Mouse (Mus musculus) neutrophil, adult 5-6 weeks (primary cell): ENCODE measurements at regions not wholly inside any gene's neighbourhood (a gene's known extent, or its start where the extent isn't known, plus 50 kb on each side); places are given as distances from the start of the nearest gene placed in this dataset.

Experiments
- ATAC-seq: fragments of 151-379, 151-347 bp; 2 replicates; pipeline ENCODE4 v1.8.0; 2017; ENCODE audit warnings: mild to moderate bottlenecking, moderate TSS enrichment; ENCODE audit not compliant: insufficient number of reproducible peaks, poor library complexity, low FRiP score, severe bottlenecking; ENCODE audit errors: extremely low read depth

- no peak for ATAC-seq
Observed at GRCm38 (mm10) chr2:30743976-30744620, 59.4 kb downstream of the 1700001O22Rik start.

DNA sequence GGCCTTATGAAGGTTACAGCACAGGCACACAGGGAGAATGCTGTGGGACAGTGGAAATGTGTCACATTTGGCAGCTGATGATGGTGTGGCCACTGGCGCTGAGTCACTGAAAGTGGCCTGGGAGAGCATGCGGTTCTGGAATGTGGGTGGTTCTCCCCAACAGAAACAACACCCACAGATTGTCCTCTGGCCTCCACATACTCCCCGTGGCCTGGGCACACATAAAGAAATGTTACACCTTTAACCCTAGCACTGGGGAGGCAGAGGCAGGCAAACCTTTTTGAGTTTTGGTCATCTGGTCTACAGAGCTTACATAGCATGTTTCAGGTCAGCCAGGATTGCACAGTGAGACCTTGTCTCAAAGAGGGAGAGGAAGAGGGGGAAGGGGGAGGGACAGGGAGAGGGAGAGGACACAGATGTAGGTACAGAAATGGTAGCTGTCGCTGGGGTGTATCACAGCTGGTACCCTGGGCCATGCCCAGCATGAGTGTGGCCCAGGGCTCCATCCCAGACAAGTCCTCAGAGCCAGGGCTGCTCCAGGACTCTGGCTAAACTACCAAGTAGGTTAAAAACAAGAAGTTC lies 60.1 kb downstream of the 1700001O22Rik start:
- no peak for ATAC-seq

DNA sequence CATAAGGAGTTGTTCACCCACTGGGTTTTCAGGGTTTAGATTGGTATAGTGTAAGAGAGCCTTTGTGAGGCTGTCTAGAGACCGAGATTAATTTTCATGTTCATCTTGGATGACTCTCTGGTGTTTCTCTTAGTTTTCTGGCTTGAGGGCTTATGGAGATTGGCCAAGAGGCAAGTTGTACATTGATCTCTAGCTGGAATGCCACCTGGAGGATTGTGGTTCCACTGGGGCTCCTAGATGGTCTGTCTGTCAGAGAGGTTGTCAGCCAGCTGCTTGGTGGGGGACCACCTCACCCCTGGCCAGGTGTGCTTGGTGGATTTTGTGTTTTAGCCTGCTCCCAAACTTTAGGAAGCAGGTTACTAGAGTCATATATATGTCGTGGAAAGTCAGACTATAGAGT lies 62.0 kb downstream of the 1700001O22Rik start:
- no peak for ATAC-seq

GRCm38 (mm10) chr2:30737759-30738158 lies 65.7 kb downstream of the 1700001O22Rik start:
- ATAC-seq = no peak

- ATAC-seq = no peak
Observed at GRCm38 (mm10) chr2:30736705-30737104, 66.8 kb downstream of the 1700001O22Rik start.

DNA sequence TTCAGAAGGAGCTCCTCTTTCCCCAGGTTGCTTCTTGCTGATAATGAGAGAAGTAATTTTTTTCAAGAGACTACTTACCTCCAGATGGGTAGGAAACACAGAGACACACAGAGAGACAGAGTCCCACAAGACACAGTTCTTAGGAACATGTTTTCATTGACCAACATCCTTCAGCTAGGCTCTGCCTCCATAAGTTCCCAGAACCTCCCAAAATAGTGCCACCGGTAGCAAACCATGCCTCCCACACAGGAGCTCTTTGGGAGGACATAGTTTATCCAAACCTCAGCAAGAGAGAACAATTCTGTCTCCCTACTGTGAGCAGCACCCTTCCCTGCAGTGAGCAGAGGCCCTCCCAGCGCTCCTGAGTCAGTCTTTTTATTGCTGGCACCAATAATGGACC lies 67.2 kb downstream of the 1700001O22Rik start:
- ATAC-seq = no peak

DNA sequence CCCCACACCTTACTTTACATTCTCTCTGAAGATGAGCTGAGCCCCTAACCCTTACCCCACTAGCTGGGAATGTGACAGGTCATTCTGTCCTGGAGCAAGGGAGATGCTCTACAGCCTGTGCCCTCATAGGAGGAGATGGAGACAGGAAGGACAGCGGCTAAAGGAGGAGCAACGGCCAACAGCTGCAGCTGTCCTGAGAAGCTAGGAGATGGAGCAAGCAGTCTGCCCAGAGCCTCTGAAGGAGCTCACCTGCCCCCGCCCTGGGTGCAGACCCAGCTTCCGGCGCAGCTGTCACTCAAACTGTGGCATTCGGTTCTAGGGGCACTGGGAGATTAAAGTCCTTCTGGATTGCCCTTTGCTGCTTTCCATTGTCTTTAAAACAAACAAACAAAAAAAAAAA lies 69.6 kb downstream of the 1700001O22Rik start:
- no peak for ATAC-seq

DNA sequence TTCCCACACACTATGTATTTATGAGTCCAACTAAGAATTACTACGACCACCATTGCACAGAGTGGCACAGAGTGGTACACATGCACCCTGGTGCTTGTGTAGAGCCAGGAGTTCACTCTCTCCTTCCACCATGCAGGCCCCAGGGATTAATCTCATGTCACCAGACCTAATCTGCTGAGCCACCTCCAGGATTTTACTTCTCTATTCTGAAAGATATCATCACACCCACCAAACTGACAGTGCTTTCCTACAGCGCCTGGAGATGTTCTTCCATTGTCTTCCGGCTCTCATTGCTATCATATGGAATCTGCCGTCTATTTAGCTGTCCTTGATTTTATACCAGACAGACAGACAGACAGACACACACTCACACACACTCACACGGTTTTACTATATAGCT lies 71.6 kb downstream of the 1700001O22Rik start:
- ATAC-seq = no peak

DNA sequence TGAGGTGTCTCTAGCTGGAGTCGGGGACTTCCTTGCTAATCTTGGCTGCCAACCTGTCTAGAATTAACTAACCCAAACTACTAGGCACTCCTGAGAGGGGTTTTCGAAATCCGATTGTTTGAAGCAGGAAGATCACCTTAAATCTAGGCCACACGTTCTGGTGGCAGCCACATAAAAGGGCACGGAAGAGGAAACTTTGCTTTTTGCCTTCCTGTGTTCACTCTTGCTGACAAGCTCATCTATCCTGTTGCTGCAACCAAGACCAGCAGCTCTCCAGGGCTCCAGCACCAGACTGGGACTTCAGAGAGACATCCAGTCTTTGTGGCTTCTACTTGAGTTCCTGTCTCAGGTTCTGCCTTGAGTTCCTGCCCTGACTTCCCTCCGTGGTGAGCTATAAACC lies 75.5 kb downstream of the 1700001O22Rik start:
- ATAC-seq = no peak

- no peak for ATAC-seq
Observed at GRCm38 (mm10) chr2:30725601-30726489, 77.6 kb downstream of the 1700001O22Rik start.

- ATAC-seq = no peak
Observed at GRCm38 (mm10) chr2:30725186-30725585, 78.3 kb downstream of the 1700001O22Rik start.

DNA sequence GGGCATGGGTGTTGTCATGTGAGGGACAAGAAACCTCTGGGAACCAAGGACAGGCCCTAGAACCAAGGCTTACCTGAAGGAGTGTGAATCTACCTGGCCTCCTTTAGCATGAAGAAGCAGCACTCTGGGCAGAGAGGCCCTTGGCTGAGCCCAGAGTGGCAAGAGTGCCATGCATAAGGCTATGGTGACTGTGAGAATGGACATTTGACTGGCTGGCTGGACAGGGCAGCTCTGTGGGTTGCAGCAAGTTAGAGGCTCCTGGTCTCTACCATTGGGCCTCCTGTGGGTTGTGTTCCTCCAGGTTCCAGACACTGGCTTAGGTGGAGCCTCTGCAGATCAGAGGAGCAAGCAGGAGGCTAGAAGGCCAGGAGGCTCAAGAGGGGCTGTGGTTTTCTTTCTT lies 78.9 kb downstream of the 1700001O22Rik start:
- no peak for ATAC-seq

DNA sequence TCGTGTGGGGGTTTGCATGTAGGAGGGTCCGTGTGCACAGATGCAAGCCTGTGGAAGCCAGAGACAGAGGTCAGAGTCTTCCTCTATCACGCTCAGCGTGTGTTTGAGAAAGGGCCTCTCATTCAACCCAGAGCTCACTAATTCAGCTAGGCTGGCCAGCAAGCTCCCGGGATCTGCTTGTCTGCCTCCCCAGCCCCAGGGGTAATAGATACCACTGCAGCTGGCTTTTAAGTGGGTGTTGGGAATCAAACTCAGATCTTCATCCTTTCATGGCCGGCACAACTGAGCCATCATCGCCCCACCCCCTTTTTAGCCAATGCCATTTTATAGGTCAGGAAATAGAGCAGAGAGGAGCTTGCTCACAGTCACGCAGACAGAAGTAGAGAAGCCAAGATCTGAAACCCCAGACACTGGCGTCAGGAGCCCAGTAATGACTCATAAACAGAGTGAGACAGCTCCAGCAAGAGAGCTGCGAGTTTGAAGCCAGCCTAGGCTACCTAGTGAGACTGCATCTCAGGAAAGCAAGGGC lies 80.3 kb downstream of the 1700001O22Rik start:
- no peak for ATAC-seq

DNA sequence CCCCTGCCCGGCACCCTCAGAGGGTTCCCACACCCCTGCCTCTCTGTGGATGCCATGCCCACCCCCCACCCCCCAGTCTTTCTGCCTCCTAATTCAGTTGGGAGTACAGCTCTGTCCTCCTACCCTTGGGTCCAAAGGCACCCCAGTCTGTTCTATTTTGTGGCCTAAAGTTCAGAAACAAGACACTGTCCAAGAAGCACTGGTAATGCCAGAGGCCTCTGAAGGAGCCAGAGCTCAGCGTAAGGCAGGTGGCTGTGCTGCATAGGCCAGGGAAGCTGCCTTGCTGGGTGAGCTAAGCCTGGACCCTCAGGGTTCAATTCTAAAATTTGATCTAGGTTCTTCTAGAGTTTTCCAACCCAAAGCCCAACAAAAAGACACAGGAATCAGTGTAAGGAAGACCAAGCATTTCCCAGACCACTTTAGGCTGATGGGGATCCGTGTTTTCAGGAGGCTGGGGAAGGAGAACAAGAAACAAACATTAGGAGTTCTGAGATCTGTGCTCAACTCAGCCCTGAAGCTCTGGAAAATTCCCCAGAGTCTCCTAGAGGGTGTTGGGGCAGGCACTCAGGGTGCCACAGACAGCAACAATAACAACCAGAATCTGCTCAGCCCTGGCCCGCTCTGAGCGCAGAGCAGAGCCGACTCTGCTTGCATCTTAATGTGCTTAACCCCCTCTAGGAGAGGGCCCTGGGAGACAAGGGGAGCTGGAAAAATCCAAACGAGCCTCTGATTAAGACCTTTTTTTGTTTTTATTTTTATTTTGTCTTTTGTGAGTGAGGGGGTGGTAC lies 81.0 kb downstream of the 1700001O22Rik start:
- no peak for ATAC-seq

GRCm38 (mm10) chr2:30721473-30722262 lies 81.8 kb downstream of the 1700001O22Rik start:
- ATAC-seq = no peak

GRCm38 (mm10) chr2:30721048-30721461 lies 82.4 kb downstream of the 1700001O22Rik start:
- ATAC-seq = no peak

DNA sequence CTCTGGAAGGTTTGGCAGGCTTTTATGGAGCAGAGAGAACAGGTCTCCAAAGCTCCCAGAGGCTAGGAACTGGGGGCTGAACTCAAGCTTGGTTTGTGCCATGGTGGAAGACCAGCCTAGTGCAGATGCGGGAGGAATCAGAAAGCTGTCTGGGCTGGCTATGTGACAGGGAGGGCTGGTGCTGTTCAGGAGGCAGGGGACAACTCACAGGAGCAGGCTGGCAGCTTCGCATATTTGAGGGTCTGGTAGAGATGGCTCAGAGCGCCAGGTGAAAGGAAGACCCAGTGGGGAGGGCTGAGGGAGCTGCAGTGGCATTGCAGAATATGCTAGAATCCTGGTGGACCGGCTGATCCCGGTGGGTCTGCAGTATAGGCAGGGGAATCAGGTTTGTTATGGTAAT lies 83.2 kb downstream of the 1700001O22Rik start:
- ATAC-seq = no peak

DNA sequence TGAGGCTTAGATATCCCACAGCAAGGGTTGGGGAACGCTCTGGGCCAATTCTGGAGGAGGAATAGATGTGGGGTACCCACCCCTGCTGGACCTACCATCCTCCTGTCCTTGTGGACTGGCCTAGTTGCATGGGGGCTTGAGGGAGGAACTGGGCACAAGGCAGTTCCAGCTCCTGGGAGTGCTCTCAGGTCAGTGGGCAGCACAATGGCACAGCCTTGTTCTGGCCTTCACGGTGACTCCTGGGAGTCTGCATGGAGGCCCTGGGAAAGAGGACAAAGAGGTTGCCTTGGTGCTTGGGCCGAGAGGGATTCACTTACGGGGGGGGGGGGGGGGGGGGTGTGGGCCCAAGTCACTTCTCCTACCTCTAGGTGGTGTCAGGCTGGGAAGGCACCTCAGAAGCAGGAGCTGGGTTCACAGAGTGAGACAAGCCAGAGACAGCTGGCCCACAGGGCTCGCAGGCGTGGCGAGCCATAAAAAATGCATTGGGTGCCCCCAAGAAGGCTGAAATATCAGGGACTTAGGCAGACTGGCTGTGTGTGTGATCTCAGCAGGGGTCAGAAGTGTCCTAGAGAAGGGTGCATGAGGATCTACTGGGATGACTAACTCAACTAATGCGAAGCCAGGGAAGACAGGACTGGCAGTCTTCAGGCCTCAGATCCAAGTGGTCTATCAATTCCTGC lies 83.7 kb downstream of the 1700001O22Rik start:
- ATAC-seq = no peak
